Mouse (Mus musculus): ENCODE results near the gene Cbx4.

Cbx4 gene

DNA sequence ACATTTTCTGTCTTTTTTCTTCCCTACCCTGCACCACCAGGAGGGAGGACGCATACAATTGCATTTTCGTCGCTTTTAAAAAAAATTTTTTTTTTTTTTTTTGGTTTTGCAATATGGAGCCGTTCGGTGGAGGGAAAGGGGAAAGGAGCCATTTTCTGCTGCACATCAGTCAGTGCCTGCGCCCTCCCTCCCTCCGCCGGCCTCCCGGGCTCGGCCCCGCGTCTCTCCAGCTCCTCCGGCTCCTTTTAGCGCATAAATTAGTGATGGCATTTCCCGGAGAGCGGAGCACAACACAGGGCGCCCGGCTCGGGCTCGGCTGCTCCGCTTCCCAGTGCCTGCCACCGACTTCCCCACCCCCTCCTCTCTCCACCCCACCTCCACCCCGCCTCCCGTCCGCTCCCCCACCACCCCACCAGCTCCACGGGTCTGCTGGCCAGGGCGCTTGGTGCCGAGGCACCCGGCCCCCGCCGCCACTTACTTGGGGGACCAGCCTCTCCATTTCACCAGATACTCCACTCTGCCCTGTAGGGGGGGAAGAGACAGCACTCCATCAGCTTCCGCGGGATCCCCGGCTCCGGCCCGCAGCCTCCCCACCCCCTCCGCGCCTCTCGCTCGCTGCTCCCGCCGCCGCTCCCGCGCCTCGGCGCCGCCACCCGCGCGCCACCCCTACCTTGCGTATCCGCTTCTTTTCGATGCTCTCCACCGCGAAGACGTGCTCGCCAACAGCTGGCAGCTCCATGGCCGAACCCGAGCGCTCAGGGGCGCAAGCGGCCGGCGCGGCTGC, 550 bp downstream of the Cbx4 start:
- DNase-seq (ENCODE audit: low spot score in 2 of 2): peak; percentile 38 to 51

- peak; percentile 24 to 41 for DNase-seq (ENCODE audit: low spot score in 2 of 2)
These were observed 1.4 kb downstream of the Cbx4 start for GRCm38 (mm10) chr11:119084446-119085278.

DNA sequence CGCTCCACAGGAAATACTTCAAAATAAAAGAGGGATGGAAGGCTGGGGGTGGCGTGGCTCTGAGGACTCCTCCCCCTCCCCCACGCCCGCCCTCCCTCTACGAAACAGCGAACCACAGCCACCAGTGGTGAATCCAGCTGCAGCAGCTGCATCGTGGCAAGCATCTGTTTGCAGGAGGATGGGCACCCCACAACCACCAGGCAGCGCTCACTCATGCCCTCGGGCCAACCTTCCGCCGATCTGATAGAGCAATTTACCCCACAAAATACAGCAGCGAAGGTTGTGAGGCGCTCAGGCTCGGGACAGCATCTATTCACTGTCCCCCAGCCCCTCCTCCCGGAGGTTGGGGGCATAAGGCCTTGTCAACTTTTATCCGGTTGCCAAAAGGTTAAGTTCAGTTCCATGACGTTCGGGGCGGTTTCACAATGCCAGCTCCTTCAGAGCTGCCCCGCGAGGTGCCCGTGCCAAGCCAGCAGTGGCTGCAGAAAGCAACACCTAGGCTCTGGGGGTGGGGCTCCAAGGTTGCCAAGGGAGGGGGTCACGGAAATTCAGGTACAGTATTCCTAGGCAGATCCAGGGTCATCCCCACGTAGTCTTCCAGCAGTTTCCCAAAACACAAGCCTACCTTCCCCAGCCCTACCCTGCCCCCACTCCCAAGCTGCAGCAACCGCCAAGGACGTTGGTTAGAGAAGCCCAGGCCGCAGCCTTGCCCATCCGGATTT, 2.1 kb downstream of the Cbx4 start:
- DNase-seq (ENCODE audit: low spot score in 2 of 2): peak; percentile 65

GRCm38 (mm10) chr11:119082638-119083599, 3.1 kb downstream of the Cbx4 start:
- no peak for DNase-seq (ENCODE audit: low spot score in 2 of 2)

- peak; percentile 25 to 65 for DNase-seq (ENCODE audit: low spot score in 2 of 2)
These were observed 4.0 kb downstream of the Cbx4 start for GRCm38 (mm10) chr11:119081839-119082637.

- DNase-seq (ENCODE audit: low spot score in 2 of 2): no peak
These were observed 4.7 kb downstream of the Cbx4 start for GRCm38 (mm10) chr11:119081148-119081838.

GRCm38 (mm10) chr11:119080461-119081147, 5.4 kb downstream of the Cbx4 start:
- DNase-seq (ENCODE audit: low spot score in 2 of 2): no peak

DNA sequence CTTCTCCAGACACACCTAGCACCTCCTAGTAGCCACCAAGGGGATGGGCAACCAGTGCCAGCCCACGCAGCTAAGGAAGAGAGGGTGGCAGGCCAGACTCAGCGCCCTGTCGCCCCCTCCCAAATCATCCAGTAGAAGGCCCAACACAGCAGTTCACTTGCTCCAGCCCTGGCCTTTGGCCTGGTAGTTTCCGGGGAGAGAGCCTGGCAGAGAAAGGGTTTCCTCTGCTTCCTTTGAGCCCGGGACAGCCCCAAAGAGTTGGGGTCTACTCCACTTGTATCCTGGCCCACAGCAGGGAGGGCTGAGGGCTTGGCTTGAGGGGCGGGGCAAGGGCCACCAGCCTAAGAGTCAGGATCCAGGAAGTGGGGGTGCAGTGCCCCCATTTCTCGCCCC, 6.6 kb downstream of the Cbx4 start:
- DNase-seq (ENCODE audit: low spot score in 2 of 2): no peak

DNA sequence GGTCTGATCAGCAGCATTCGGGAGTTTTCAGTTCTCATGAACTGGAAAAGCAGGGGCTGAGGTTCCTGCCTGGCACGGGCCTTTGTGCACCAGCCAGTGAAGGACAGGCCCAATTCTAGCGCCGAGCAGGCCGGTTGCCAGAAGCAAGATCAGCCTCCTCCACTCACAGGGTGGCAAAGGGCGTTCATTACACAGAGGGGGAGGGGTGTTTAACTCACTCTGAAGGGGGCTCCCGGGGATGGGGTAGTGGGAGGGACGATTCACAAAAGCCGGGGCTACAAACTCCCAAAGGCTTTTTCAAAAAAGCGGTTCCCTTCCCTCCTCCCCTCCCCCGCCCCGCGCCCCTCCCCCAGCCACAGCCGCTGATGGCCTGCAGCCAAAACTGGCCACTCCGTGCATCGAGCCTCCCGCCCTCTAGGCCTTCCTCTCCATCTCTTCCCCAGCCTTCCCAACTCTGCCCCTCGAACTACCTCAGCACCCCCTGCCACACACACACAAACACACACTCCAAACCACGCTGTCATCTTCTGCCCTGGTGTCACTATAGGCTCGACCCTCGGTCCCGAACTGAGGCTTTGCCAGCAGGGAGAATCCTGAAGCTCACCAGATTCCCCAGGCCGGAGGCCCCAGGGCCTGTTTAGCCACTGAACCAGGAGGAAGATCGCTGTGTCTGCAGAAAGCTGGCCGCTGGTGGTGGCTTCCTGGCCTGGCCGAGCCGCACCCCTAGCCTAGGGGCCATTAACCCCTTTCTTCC, 7.2 kb downstream of the Cbx4 start:
- DNase-seq (ENCODE audit: low spot score in 2 of 2): no peak

DNA sequence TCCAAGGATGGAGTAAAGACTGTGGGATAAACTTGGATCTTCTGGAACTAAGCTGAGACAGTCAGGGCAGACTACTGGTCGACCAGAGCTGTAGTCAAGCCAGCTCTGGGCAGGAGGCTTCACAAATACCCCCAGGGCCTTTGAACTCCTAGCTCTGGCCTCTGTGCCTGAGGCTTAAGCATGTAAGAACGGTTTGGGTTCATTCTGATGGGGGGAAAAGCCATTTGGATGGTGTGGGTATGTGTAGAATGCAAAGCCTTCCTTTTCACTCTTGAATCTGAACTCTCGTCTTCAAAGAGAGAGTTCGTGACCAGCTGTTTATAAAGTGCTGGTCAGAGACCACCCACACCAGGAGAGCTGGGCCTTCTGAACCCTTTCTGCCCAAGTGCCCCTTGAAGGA, 8.3 kb downstream of the Cbx4 start:
- DNase-seq (ENCODE audit: low spot score in 2 of 2): no peak

DNA sequence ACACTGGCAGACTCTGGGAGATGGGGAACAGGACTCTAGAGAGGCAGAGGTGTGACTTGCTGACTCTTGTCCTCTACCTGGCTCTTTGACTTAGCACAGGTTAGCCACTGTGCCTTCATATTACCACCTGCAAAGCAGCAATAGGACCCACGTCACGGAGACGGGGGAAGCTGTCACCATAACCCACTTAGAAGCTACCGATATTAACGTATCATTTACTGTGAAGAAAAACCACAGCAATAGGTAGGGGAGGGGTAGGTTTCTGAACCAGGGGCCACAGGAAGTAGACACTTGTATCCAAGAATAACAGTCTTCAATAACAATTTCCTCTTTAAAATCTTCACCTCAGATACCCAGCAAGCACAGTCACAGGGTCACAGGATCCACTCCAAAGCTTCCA, 10.2 kb downstream of the Cbx4 start:
- DNase-seq (ENCODE audit: low spot score in 2 of 2): peak in 1 of 2 experiments; percentile 43

GRCm38 (mm10) chr11:119073876-119074433, 12.1 kb downstream of the Cbx4 start:
- no peak for DNase-seq (ENCODE audit: low spot score in 2 of 2)

GRCm38 (mm10) chr11:119072986-119073385, 13.0 kb downstream of the Cbx4 start:
- DNase-seq (ENCODE audit: low spot score in 2 of 2): no peak

DNA sequence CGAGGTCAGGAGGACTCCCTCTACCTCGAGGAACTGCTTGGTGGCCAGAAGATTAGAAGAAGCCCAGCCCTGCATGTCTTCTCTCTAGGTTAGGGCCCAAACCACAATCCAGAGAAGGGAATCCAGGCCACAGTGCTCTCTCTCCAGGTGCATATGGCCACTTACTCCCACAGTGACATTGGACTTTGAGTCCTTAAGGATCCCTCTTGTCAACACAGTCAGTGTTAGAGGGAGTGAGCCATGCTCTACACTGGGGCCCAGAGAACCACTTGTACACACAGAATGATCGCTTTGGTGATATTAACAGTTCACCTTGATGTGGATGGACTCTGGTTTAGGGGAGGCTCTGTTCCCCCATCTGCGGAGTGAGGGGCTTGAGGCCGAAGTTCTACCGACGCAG, 13.8 kb downstream of the Cbx4 start:
- no peak for DNase-seq (ENCODE audit: low spot score in 2 of 2)

GRCm38 (mm10) chr11:119066841-119067240, 19.2 kb downstream of the Cbx4 start:
- DNase-seq (ENCODE audit: low spot score in 2 of 2): no peak

GRCm38 (mm10) chr11:119059256-119059655, 26.8 kb downstream of the Cbx4 start:
- no peak for DNase-seq (ENCODE audit: low spot score in 2 of 2)

GRCm38 (mm10) chr11:119058041-119058995, 27.7 kb downstream of the Cbx4 start:
- no peak for DNase-seq (ENCODE audit: low spot score in 2 of 2)

Data from natural killer cell, adult 2 months (primary cell).